Mouse (Mus musculus): ENCODE results near the gene Tmem86a. TPM values are rescaled to one million over a fixed set of nuclear protein-coding genes. Genes with fewer than 3 reads are reported as not detected.

The Tmem86a gene
- polyA plus RNA-seq, 1 experiment, result 42.8 TPM

- H3K27ac ChIP-seq (ENCODE audit: control insufficient read depth, insufficient read depth, low read depth, low read length), result no peak overlapping the region
- no peaks in the 10 kb centered on the region for H3K4me1 ChIP-seq (ENCODE audit: control insufficient read depth, insufficient read depth, low read length)
- no peak for TF ChIP-seq POLR2A (IDR thresholded peaks at IDR 0.05; ENCODE audit: control insufficient read depth, low read depth, low read length)
- no peak for TF ChIP-seq CTCF (IDR thresholded peaks at IDR 0.05; ENCODE audit: control insufficient read depth, insufficient read depth, insufficient replicate concordance, low read depth, low read length)
- H3K36me3 ChIP-seq (ENCODE audit: control insufficient read depth, insufficient read depth, low read length), result no peaks in the 10 kb centered on the region
- no peak overlapping the region for H3K4me3 ChIP-seq (ENCODE audit: control insufficient read depth, low read depth, low read length)
- H3K27me3 ChIP-seq (ENCODE audit: control insufficient read depth, insufficient read depth, low read length), result no peaks in the 10 kb centered on the region
Observed at GRCm38 (mm10) chr7:47030517-47031193, 19.7 kb upstream of the Tmem86a start.

GRCm38 (mm10) chr7:47031371-47031770 lies 19.0 kb upstream of the Tmem86a start:
- Histone ChIP-seq H3K4me3 (ENCODE audit: control insufficient read depth, low read depth, low read length) (no peak overlapping the region), H3K27me3 (ENCODE audit: control insufficient read depth, insufficient read depth, low read length) (no peaks in the 10 kb centered on the region)

GRCm38 (mm10) chr7:47034785-47035384 lies 15.5 kb upstream of the Tmem86a start:
- Histone ChIP-seq H3K4me3 (ENCODE audit: control insufficient read depth, low read depth, low read length) (no peak overlapping the region), H3K27me3 (ENCODE audit: control insufficient read depth, insufficient read depth, low read length) (no peaks in the 10 kb centered on the region)
- TF ChIP-seq CTCF (IDR thresholded peaks at IDR 0.05; ENCODE audit: control insufficient read depth, insufficient read depth, insufficient replicate concordance, low read depth, low read length) (no peak), POLR2A (IDR thresholded peaks at IDR 0.05; ENCODE audit: control insufficient read depth, low read depth, low read length) (no peak)

More at GRCm38 (mm10) chr7:47031371-47031770, 19.0 kb upstream of the Tmem86a start:
- TF ChIP-seq POLR2A (IDR thresholded peaks at IDR 0.05; ENCODE audit: control insufficient read depth, low read depth, low read length), result no peak
- no peak for TF ChIP-seq CTCF (IDR thresholded peaks at IDR 0.05; ENCODE audit: control insufficient read depth, insufficient read depth, insufficient replicate concordance, low read depth, low read length)
- H3K27ac ChIP-seq (ENCODE audit: control insufficient read depth, insufficient read depth, low read depth, low read length), result no peak overlapping the region
- H3K36me3 ChIP-seq (ENCODE audit: control insufficient read depth, insufficient read depth, low read length), result no peaks in the 10 kb centered on the region
- no peaks in the 10 kb centered on the region for H3K4me1 ChIP-seq (ENCODE audit: control insufficient read depth, insufficient read depth, low read length)

GRCm38 (mm10) chr7:47035426-47035825 lies 15.0 kb upstream of the Tmem86a start:
- no peak for TF ChIP-seq POLR2A (IDR thresholded peaks at IDR 0.05; ENCODE audit: control insufficient read depth, low read depth, low read length)
- TF ChIP-seq CTCF (IDR thresholded peaks at IDR 0.05; ENCODE audit: control insufficient read depth, insufficient read depth, insufficient replicate concordance, low read depth, low read length), result no peak
- Histone ChIP-seq H3K4me3 (ENCODE audit: control insufficient read depth, low read depth, low read length) (no peak overlapping the region), H3K36me3 (ENCODE audit: control insufficient read depth, insufficient read depth, low read length) (no peaks in the 10 kb centered on the region), H3K27ac (ENCODE audit: control insufficient read depth, insufficient read depth, low read depth, low read length) (no peak overlapping the region), H3K27me3 (ENCODE audit: control insufficient read depth, insufficient read depth, low read length) (no peaks in the 10 kb centered on the region), H3K4me1 (ENCODE audit: control insufficient read depth, insufficient read depth, low read length) (no peaks in the 10 kb centered on the region)

More at GRCm38 (mm10) chr7:47034785-47035384, 15.5 kb upstream of the Tmem86a start:
- Histone ChIP-seq H3K36me3 (ENCODE audit: control insufficient read depth, insufficient read depth, low read length) (no peaks in the 10 kb centered on the region), H3K4me1 (ENCODE audit: control insufficient read depth, insufficient read depth, low read length) (no peaks in the 10 kb centered on the region), H3K27ac (ENCODE audit: control insufficient read depth, insufficient read depth, low read depth, low read length) (no peak overlapping the region)

- Histone ChIP-seq H3K36me3 (ENCODE audit: control insufficient read depth, insufficient read depth, low read length) (no peaks in the 10 kb centered on the region), H3K27me3 (ENCODE audit: control insufficient read depth, insufficient read depth, low read length) (no peaks in the 10 kb centered on the region), H3K4me3 (ENCODE audit: control insufficient read depth, low read depth, low read length) (no peak overlapping the region), H3K27ac (ENCODE audit: control insufficient read depth, insufficient read depth, low read depth, low read length) (no peak overlapping the region), H3K4me1 (ENCODE audit: control insufficient read depth, insufficient read depth, low read length) (no peaks in the 10 kb centered on the region)
- TF ChIP-seq CTCF (IDR thresholded peaks at IDR 0.05; ENCODE audit: control insufficient read depth, insufficient read depth, insufficient replicate concordance, low read depth, low read length) (no peak), POLR2A (IDR thresholded peaks at IDR 0.05; ENCODE audit: control insufficient read depth, low read depth, low read length) (no peak)
Observed at GRCm38 (mm10) chr7:47041706-47042105, 8.7 kb upstream of the Tmem86a start.

DNA sequence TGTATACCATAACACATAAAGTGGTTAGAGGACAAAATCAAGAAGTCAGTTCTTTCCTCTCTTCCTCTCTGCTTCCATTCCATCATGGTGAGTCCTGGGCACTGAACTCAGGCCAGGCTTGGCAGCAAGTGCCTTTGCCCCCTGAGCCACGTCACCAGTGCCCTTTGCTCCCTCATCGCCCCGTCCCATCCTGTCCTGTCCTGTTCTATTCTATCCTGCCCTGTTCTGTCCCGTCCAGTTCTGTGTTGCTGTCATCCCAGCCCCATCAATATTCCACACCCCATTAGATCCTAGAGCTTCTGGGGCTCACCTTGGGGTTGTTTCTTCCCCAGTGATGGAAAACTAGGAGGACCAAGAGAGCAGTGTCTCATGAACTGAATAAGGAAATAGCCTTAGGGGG lies 8.3 kb upstream of the Tmem86a start:
- no peaks in the 10 kb centered on the region for H3K4me1 ChIP-seq (ENCODE audit: control insufficient read depth, insufficient read depth, low read length)
- no peaks in the 10 kb centered on the region for H3K27me3 ChIP-seq (ENCODE audit: control insufficient read depth, insufficient read depth, low read length)
- H3K36me3 ChIP-seq (ENCODE audit: control insufficient read depth, insufficient read depth, low read length), result no peaks in the 10 kb centered on the region
- H3K27ac ChIP-seq (ENCODE audit: control insufficient read depth, insufficient read depth, low read depth, low read length), result no peak overlapping the region
- no peak overlapping the region for H3K4me3 ChIP-seq (ENCODE audit: control insufficient read depth, low read depth, low read length)
- TF ChIP-seq POLR2A (IDR thresholded peaks at IDR 0.05; ENCODE audit: control insufficient read depth, low read depth, low read length) (no peak), CTCF (IDR thresholded peaks at IDR 0.05; ENCODE audit: control insufficient read depth, insufficient read depth, insufficient replicate concordance, low read depth, low read length) (no peak)

DNA sequence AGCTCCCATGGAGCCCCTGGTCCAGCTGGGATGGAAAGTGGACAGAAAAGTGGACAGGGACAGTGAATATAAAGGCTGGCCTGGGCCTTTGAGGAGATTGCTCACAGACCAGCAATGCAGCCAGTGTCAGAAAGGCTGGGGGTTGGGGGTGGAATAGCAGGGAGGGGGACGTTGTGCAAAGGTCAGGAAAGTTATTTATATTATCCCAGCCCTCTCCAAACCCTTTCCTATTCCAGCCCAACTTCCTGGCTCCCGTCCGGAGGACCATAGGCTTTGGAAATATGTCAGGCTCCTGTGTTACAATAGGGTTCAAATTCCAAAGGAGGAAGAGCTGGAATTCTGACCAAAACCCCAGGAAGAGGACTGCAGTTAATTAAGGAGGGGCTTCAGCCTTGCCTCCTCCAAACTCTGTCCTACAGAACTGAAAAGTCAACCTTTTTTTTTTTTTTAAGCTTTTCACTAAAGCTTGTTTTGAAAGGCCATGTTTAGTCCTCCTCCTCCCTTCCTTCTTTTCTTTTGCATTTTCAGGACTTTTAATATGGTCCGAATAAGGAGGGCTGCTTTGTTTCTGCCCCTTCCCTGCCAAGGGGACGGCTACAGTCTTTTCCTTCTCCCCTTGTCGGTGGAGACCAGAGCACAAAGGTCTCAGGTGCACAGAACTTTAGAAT lies 7.4 kb upstream of the Tmem86a start:
- no peaks in the 10 kb centered on the region for H3K4me1 ChIP-seq (ENCODE audit: control insufficient read depth, insufficient read depth, low read length)
- no peak for TF ChIP-seq POLR2A (IDR thresholded peaks at IDR 0.05; ENCODE audit: control insufficient read depth, low read depth, low read length)
- no peak for TF ChIP-seq CTCF (IDR thresholded peaks at IDR 0.05; ENCODE audit: control insufficient read depth, insufficient read depth, insufficient replicate concordance, low read depth, low read length)
- H3K4me3 ChIP-seq (ENCODE audit: control insufficient read depth, low read depth, low read length), result no peak overlapping the region
- H3K27ac ChIP-seq (ENCODE audit: control insufficient read depth, insufficient read depth, low read depth, low read length), result no peak overlapping the region
- no peaks in the 10 kb centered on the region for H3K36me3 ChIP-seq (ENCODE audit: control insufficient read depth, insufficient read depth, low read length)
- no peaks in the 10 kb centered on the region for H3K27me3 ChIP-seq (ENCODE audit: control insufficient read depth, insufficient read depth, low read length)
